Mouse (Mus musculus): ENCODE data around the gene Gimap9. TPM values are rescaled to one million over a fixed set of nuclear protein-coding genes. Genes with fewer than 3 reads are reported as not detected.

Gimap9 gene
- polyA plus RNA-seq, 1 experiment = 6.9 TPM

DNA sequence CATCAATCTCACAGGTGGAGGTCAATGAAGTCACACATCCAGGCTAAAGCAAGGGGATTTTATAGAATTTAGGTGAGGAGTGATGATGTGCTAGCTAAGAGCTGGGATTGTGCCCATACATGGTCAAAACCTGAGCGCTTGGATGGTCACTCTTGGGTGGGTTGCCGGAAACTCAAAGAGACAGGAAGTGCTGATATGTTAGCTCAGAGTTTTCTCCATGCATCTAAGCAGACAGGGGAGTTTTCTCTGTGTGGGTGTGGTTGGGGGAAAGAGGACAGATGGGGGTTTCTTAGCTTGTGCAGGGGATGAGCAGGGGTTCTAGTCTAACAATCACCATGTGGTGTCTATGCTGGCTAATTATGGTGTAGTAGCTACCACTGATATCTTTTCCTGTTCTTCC, 13.4 kb downstream of the Gimap9 start:
- no peak for DNase-seq (ENCODE audit: low spot score)

DNA sequence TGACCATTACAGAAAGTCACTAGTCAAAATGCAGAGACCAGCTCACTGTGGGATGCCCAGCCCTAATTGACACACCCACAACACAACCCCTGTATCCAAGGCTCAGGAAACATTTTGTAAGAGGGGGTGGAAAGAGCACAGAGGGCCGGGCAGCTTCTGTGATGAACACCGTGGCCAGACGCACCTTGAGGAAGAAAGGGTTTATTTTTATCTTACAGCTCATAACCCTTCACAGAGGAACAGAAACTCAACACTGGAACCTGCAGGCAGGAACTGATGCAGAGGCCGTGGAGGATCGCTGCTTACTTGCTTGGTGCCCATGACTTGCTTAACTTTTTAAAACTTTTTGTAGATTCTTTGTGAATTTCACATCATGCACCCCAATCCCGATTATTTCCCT, 17.0 kb downstream of the Gimap9 start:
- DNase-seq (ENCODE audit: low spot score) = no peak

GRCm38 (mm10) chr6:48696830-48697554, 21.1 kb downstream of the Gimap9 start:
- no peak for DNase-seq (ENCODE audit: low spot score)

GRCm38 (mm10) chr6:48697555-48697930, 21.6 kb downstream of the Gimap9 start:
- DNase-seq (ENCODE audit: low spot score) = no peak

GRCm38 (mm10) chr6:48698066-48698856, 22.3 kb downstream of the Gimap9 start:
- DNase-seq (ENCODE audit: low spot score) = no peak

DNA sequence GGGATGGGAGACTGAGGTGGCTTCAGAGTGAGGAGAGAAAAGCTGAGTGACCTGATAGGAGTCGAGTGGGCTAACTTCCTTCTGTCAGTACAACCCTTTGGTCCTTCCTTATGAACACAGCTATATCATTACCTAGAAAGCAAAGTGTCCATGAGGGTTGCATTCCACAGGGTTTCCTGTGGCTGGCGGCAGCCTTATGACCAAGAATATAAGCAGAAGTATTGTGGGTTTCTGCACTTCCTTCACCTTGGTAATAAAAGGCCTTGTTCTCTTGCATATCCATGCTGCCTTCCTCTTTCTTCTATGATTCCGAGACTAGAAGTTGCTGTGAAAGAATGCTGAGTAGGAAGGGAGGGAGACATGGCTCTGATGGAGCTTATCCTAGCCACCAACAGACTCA, 23.0 kb downstream of the Gimap9 start:
- DNase-seq (ENCODE audit: low spot score) = no peak

DNA sequence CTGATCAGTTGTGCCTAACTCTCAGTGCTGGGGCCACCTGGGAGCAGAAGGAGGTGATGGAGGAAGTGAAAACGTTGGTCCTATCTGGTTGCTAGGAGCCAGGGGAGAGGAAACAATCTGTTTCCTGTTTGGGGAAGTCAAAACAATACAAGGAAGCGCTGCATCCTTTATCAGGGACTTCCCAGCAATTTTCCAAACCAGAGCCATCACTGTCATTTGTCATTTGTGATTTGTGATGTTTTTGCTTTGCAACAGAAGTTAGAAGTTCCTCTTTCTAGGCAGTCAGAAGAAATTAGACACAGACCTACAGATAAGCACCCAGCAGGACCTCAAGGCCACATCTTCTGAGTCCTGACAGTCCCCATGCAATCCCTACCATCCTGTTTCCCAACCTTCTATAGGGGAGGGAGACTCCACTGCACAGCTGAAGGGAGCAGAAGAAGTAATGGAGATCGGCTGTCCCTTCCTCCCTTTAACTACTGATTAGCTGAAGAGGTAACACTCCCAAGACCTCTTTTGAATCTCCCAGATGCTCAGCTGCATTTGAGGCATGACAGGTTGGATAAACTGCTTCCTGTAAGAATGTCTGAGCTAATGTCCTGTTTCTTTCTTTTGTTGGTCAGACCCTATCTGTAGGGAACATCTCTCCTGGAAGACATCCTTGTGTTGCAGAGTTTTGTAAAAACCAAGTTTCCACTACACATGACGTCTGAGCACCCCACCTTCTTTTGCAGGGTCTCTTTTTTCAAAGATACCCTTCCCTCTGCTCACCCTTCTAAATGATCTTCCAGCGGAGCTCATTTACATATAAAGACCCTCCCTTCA, 24.5 kb downstream of the Gimap9 start:
- DNase-seq (ENCODE audit: low spot score) = no peak

GRCm38 (mm10) chr6:48702146-48702545, 26.2 kb downstream of the Gimap9 start:
- DNase-seq (ENCODE audit: low spot score) = no peak

DNA sequence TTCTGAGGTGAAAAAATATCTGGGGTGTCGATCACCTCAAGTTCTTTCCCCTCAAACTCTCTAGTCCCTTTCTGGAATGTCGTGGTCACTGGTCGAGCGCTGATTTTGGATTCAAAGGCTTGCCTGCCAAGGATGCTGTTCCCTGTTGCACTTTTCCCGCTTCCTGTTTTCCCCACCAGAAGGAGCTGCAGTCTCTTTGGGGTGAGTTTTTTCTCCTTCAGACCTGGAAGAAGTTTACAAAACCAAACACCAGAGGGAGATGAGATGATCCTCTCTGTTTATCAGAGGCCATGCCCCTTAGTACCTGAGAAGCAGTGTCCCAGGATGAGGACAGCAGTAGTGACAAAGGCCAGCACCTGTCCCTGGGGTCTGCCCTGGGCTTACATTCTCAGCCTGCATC, 26.7 kb downstream of the Gimap9 start:
- no peak for DNase-seq (ENCODE audit: low spot score)

DNA sequence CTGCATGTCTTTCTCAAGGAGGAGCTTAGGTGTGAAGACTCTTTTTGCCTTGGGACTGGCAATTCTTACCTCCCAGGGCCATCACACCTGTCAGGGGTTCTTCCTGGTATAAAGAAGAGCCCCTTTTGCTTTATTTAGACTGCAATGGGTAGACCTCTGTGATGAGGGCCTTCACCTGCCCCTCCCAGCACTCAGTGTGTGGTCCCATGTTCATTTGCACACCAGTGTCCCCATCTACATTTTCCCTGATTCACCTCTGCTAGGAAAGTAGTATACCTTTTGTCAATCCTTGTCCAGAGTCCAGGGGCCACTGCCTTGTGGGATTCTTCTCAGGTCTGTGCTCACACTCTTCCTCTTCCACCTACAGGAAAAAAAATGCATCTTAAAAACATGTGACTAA, 28.2 kb downstream of the Gimap9 start:
- DNase-seq (ENCODE audit: low spot score) = no peak

DNA sequence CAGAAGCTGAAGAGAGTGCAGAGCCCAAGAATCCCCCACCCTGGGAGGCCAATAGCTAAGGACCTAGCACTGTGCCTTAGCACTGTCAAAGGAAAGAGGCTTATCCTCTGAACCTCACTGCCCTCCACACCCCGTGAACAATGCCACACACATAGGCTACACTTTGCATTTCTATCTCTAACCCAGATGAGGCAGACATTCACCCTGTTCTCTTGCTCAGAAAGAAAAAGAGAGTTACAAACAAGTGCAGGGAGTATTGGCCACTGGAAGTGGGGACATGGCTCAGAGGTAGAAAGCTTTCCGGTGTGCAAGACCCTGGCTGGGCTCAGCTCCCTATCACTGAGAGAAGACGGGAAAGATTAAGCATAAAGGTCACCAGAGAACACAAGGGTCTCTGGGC, 30.2 kb downstream of the Gimap9 start:
- no peak for DNase-seq (ENCODE audit: low spot score)

GRCm38 (mm10) chr6:48718455-48718854, 42.5 kb downstream of the Gimap9 start, which contains the start of the genes Gm28053 and Gimap7:
Gm28053 (plus strand) TSS chr6:48718607.
Gimap7 (plus strand) TSS chr6:48718621.
- no peak for DNase-seq (ENCODE audit: low spot score)

GRCm38 (mm10) chr6:48720326-48720725, 44.4 kb downstream of the Gimap9 start:
- no peak for DNase-seq (ENCODE audit: low spot score)

GRCm38 (mm10) chr6:48723468-48723867, 47.5 kb downstream of the Gimap9 start:
- DNase-seq (ENCODE audit: low spot score) = no peak

DNA sequence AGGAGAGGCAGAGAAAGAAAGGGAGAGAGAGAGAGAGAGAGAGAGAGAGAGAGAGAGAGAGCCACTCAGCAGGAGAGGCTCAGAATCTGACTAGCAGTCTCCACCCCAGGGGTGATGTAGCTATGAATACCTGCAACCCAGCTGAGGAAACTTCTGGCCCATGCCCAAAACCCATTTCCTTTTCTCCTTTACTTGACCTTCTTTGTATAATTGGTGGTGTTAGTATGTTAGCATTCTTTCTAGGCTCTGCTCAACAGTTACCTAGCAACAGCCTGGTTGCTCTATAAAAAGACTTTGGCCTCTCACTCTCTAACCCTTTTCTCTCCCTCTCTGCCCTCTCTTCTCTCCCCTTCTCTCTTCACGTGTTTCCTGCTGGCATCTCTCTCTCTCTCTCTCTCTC, 49.5 kb downstream of the Gimap9 start:
- DNase-seq (ENCODE audit: low spot score) = no peak

GRCm38 (mm10) chr6:48727761-48728160, 51.8 kb downstream of the Gimap9 start:
- DNase-seq (ENCODE audit: low spot score) = no peak

Other genes starting within 250 kb of the Gimap9 start
- 55.6 and 64.6 TPM in 2 replicates for gene Zfp467, start 230.3 kb upstream of the Gimap9 start, polyA plus RNA-seq (2012; rRNA removed)
- gene Sspo, start 227.9 kb upstream of the Gimap9 start, polyA plus RNA-seq (2012; rRNA removed) = 1.5 and 1.8 TPM in 2 replicates
- gene Atp6v0e2, start 138.5 kb upstream of the Gimap9 start, polyA plus RNA-seq (2012; rRNA removed) = 50.0 and 56.9 TPM in 2 replicates
- gene Lrrc61, start 121.3 kb upstream of the Gimap9 start, polyA plus RNA-seq (2012; rRNA removed) = 12.3 and 13.4 TPM in 2 replicates
- gene Rarres2, start 103.3 kb upstream of the Gimap9 start, polyA plus RNA-seq (2012; rRNA removed) = 374 and 453 TPM in 2 replicates
- 0.47 and 0.56 TPM in 2 replicates for gene Gm45021, start 86.5 kb upstream of the Gimap9 start, polyA plus RNA-seq (2012; rRNA removed)
- 45.0 and 45.4 TPM in 2 replicates for gene Repin1, start 82.2 kb upstream of the Gimap9 start, polyA plus RNA-seq (2012; rRNA removed)
- not detected in 2 replicates for gene Gm44965, start 82.2 kb upstream of the Gimap9 start, polyA plus RNA-seq (2012; rRNA removed)
- 4.6 and 7.7 TPM in 2 replicates for gene Zfp775, start 74.1 kb upstream of the Gimap9 start, polyA plus RNA-seq (2012; rRNA removed)
- 5.7 and 6.2 TPM in 2 replicates for gene AI854703, start 49.4 kb upstream of the Gimap9 start, polyA plus RNA-seq (2012; rRNA removed)
- 6.2 and 8.1 TPM in 2 replicates for gene Gimap8, start 28.9 kb upstream of the Gimap9 start, polyA plus RNA-seq (2012; rRNA removed)
- gene Gimap4, start 8.4 kb downstream of the Gimap9 start, polyA plus RNA-seq (2012; rRNA removed) = 19.0 and 19.1 TPM in 2 replicates
- gene Gimap6, start 32.1 kb downstream of the Gimap9 start, polyA plus RNA-seq (2012; rRNA removed) = 22.4 and 25.3 TPM in 2 replicates
- gene Gm28053, start 42.5 kb downstream of the Gimap9 start, polyA plus RNA-seq (2012; rRNA removed) = 1.3 and 1.8 TPM in 2 replicates
- gene Gimap7, start 42.5 kb downstream of the Gimap9 start, polyA plus RNA-seq (2012; rRNA removed) = 0.65 and 1.0 TPM in 2 replicates
- gene Gimap1, start 62.9 kb downstream of the Gimap9 start, polyA plus RNA-seq (2012; rRNA removed) = 3.0 and 5.5 TPM in 2 replicates
- gene Gimap5, start 70.1 kb downstream of the Gimap9 start, polyA plus RNA-seq (2012; rRNA removed) = 6.1 and 7.7 TPM in 2 replicates
- gene Gimap3, start 94.7 kb downstream of the Gimap9 start, polyA plus RNA-seq (2012; rRNA removed) = 5.4 and 7.9 TPM in 2 replicates
- 133 and 146 TPM in 2 replicates for gene Tmem176a, start 164.8 kb downstream of the Gimap9 start, polyA plus RNA-seq (2012; rRNA removed)
- gene Tmem176b, start 165.4 kb downstream of the Gimap9 start, polyA plus RNA-seq (2012; rRNA removed) = 391 and 400 TPM in 2 replicates
- 0.08 and 0.18 TPM in 2 replicates for gene Aoc1, start 196.8 kb downstream of the Gimap9 start, polyA plus RNA-seq (2012; rRNA removed)

Data from urinary bladder, adult 2 months (tissue).